Mouse (Mus musculus) left cerebral cortex, postnatal 14 days (tissue): Measurements from ENCODE around the gene Acmsd. TPM values are rescaled to one million over a fixed set of nuclear protein-coding genes. Genes with fewer than 3 reads are reported as not detected.

Experiments
- total RNA-seq, 2 experiments: library from RNA; stranded (reverse); gene quantifications; 2 replicates each; pipeline ENCODE4 v1.2.3; 2021

Gene Acmsd
- total RNA-seq, 2 experiments from 2014 or later = not detected

Other genes starting within 250 kb of the Acmsd start
- gene Tmem163, start 49.9 kb upstream of the Acmsd start, total RNA-seq = 10 to 100 TPM; 34.3 to 37.5 TPM
- 10 to 100 TPM; 55.0 to 59.4 TPM for gene Ccnt2, start 44.8 kb downstream of the Acmsd start, total RNA-seq
- gene Map3k19, start 125.6 kb downstream of the Acmsd start, total RNA-seq = 1 to 10 TPM; 4.7 to 7.5 TPM
- 10 to 100 TPM; 65.4 to 67.9 TPM for gene Rab3gap1, start 139.4 kb downstream of the Acmsd start, total RNA-seq